Mouse (Mus musculus): ENCODE results near the gene Tfap4.

Gene Tfap4

DNA sequence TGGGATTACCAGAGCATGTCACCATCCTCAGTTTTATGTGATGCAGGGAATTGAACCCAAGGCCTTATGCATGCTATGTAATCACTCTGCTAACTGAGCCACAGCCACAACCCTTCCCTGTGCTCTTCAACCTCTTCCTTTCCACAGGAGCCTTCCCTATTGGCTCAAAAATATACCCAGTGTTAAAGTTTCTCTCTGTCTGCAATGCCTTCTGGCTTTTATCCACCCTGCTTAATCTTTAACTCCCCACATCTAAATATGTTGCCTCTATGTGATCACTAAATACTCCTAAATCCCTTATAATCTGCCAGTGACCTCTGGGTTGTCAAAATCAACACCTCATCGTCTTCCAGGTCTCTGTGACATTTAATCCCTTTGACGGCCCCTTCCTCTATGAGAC, 41.7 kb downstream of the Tfap4 start:
- no peak for DNase-seq

DNA sequence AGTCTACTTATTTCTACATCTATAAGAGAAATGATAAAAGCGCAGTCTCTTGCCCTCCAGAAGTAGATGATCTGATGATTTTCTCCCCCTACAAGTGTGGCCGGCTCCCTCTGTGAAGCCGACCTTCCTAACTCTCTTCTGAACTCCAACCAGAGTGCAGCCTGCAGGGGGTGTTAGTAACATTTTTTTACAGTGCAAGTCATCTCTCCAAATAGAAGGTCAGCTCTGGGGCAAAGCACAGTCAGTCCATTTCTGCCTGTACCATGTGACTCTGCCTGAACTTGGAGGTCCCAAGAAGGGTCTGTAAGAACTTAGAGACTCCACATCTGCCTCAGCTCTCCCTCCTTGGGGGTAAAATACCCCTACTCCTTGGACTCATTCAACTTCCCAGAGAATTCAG, 45.3 kb downstream of the Tfap4 start:
- no peak for DNase-seq

DNA sequence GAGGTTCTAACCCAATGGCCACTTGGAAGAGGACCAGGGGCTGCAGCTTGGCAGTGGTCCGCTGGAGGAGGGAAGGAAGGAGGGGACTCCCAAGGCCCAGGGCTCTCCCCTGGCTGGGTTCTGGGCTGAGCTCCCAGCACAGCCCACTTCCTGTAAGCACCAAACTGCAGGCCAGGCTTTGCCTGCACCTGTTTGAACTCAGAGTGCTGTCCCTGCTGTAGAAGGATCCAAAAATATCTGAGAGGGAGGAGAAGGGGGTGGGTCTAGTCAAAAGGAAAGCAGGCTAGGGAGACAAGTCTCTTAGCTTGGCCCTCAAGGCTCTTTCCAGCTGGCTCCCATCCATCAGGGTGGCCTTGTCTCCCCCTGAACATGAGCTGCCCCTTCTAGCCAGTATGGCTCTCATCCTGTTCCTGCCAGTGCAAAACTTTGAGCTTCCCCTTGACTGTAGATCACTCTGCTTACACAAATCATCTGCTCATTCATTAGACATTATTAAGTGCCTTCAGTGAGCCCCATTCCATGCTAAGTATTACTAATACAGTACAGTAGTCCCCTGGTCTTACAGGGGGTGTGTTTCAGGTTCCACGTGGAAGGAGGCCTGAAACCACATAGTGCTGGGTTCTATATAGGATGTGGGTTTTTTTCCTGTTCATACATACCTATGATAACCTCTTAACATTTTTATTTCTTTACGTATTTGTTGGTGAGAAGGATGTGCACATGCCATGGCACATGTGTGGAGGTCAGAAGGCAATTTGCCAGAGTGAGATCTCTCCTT, 46.8 kb downstream of the Tfap4 start:
- peak; percentile 39 for DNase-seq

DNA sequence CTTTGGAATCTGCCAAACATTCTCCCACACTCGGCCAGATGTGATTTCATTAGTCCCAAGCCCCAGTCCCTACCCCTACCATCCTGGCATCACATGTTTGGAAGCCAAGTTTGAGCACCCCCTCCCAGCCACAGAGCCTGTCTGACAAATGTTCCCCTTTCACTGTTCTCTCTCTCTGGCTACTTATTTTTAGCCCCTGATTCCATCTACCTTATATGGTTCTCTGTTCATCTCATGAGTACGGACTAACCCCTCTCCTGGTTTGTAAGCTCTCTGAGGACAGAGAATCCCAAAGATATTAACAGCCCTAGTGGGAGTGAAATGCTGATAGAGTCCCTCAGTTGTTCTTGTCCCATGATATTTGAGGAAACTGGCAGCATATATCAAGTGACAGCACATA, 48.3 kb downstream of the Tfap4 start:
- no peak for DNase-seq

DNA sequence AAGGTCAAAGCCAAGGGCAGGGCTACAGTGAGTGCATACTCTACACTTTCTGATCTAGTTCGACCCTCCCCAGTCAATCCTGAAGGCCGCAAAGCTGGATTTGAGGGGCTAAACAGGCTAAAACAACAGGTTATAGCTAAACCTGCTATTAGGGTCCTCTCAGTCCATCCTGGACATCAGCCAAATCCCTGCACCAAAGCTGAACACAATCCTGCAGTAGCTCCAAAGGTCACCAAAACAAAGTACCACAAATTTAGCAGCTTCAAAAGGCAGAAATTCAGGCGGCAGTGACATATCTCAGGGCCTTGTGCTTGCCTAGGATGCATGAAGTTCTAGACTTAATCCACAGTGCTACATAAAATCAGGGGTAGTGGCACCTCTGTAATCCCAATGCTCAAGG, 53.5 kb downstream of the Tfap4 start:
- DNase-seq, result peak; percentile 38

DNA sequence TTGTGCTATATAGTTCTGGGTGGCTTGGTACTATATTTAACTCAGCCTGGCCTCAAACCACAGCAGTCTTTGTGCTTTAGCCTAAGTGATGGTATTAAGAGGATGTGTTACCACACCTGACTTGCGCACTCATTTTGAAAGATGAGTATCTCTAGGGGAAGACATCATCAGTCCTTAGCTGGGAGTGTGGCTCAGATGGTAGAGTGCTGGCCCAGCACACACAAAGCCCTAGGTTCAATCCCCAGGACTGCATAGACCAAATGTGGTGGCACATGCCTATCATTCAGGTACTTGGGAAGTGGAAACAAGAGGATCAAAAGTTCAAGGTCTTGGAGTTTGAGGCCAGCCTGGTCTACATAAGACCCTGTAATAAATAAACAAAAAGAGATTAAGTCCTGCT, 56.2 kb downstream of the Tfap4 start:
- no peak for DNase-seq

DNA sequence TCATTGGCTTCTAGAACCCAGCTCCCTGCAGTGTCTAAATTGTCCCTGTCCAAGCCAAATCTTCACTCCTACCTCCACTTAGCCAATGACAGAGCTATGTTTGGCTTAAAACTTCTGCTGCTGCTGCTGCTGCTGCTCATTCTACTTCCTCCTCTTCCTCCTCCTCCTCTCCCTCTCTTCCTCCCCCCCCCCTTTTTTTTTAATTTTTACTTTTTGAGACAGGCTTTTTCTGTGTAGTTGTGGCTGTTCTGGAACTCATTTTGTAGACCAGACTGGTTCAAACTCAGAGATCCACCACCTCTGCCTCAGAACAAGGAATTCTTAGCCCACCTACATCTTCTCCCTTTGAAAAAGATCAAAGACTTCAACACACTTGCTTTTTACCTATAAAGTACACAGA, 57.1 kb downstream of the Tfap4 start:
- DNase-seq, result no peak

DNA sequence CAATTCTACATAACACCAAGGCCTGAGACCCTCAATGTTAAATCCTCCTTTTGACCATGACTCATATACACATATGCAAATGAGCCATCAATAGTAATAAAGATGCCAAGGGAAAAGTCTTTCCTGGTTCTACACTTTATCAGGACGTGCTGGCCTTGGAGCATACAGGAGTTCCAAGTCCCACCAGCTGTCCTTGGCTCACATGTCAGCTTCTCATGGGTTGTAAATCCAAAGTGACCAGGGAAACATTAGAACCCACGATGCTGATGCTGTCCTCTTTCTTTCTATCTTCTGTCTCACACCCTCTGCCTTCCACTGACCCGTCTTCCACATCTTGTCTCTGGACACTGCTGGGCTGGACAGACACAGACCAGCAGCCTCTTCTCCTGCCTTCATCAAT, 58.0 kb downstream of the Tfap4 start:
- no peak for DNase-seq

DNA sequence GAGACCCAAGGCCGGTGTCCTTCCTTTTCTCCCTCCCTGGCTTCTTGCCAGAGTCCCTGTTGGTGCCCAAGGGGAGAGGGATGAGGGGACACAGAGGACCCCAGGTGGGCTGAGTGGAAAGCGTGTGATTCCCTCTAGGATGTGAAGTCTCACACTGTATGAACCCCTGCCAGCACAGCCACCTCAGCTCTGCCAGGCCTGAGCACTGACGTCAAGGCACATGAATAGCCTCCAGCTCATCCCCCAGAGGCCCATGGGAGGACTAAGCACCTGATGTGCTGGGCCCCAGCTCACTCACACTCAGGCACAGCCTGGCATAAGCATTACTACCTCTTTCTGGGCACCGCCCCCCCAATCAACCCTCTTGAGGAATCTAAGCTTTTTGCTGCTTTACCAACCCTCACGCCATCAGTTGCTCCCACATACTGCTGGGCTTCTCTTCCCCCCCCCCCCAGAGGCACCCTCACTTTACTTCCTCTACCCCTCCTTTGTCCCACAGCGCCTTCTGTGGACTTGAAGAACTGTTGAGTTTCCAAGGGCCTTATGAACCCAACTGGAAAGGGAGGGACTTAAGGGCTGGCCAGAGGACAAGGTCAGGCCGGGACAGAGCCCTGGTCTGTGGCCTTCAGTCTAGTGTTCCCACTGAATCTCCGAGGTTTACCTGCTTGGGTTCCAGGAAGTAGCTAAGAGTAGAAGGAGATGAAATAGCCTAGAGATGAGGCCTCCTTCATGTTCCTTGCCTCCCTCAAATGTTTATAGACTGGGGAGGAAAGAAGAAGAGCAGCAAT, 58.9 kb downstream of the Tfap4 start:
- no peak for DNase-seq

DNA sequence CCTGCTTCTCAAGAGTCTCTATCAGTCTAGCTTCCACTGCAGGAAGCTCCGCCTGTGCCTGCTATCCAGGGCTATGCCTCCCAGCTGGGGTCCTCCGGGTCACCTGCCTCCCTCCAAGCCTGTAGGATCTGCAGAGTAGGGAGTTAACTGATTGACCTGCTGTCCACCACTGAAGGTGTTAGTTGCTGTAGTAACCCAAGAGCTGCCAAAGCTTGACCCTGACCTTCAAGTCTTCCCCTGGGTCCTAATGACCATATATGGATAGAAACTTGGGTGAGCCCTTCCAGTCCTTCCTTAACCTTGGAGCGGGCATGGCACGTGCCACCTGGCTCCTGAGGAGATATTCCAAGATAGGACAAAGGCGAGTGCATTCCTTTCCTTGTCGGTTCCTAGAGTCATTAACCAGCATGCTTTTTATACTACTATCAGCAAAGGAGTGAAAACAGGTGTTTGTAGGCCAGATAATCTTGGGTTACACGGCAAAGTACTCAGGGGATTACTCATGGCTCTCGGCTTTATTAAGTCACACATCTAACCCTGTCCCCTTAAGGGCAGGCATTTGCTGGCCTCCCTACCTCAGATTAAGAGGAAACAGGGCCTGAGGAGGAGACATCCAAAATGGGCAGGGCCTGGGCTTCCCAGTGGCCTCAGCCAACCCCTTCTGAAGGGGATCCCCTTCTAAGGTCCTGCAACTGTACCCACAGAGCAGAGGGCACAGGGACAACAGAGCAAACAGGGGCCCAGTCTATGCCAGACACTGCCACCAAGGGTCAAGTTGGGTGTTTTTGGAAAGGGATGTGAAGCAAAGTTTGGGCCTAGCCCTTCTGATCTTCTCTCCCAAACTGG, 61.7 kb downstream of the Tfap4 start:
- peak; percentile 50 for DNase-seq

DNA sequence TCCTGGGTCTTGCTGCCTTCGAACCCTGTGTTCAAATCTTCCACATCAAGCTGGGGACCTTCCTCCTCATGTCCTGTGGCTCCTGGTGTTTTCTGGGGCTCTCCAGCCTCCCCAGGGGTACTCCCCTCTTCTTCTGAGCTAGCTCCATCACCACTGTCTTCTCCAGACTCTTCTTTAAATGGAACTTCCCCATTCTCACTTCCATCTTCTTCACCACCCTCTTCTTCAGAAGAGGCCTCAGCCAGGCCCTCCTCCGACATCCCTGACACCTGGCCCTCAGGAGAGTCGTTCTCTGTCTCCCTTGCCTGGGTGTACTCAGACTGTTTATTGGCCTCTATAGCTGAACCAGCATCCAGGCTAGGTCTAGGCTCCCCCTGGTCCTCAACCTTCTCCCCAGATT, 63.2 kb downstream of the Tfap4 start:
- no peak for DNase-seq

DNA sequence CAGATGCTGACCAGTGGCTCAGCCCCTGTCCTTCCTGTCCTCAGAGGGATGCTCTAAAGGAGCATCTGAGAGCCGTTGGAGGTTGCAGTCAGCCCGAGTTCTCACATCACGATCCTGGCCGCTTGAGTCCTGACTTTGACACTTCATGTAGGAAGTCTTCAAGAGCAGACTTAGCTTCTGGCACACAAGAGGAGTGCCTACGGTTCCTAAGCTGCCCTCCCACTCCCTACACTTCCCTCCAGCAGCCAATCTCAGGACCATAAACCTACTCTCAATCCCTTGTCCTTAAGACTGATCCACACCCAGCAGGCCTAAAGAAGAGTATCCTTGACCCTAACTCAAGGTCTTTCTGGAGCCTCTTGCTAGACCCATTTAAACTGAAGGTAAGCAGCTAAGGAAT, 63.8 kb downstream of the Tfap4 start:
- DNase-seq, result peak; percentile 42
